Mouse (Mus musculus) hindbrain, embryonic 14.5 days (tissue): Measurements from ENCODE around the gene Hsp90b1. TPM values are rescaled to one million over a fixed set of nuclear protein-coding genes. Genes with fewer than 3 reads are reported as not detected.
"Not testable (repeated sequence)": the region's sequence is repeated elsewhere in the genome, so short reads cannot be mapped to it uniquely, and the experiment has no call there.

ENCODE experiments used
- ATAC-seq: fragments of 200-750 bp; cut with Nextera tagmentation; 2 replicates; pipeline ENCODE4 v1.8.0; 2017; ENCODE audit warnings: moderate number of reproducible peaks, mild to moderate bottlenecking, moderate TSS enrichment, moderate library complexity; ENCODE audit not compliant: low FRiP score
- DNase-seq: peaks from one replicate; pipeline ENCODE4 v3.0.0-alpha.2; 2015; ENCODE audit warnings: low spot score
- H3K27ac ChIP-seq: fragments of 300-500 bp; sonication (generic); 2 replicates; pipeline ENCODE4 v1.5.1; 2014; ENCODE audit warnings: mild to moderate bottlenecking, moderate library complexity
- H3K27me3 ChIP-seq: fragments of 300-500 bp; sonication (generic); 2 replicates; pipeline ENCODE4 v1.6.1; 2014; ENCODE audit warnings: mild to moderate bottlenecking, low read length, mixed read lengths; ENCODE audit not compliant: control insufficient read depth, insufficient read depth
- H3K36me3 ChIP-seq: fragments of 300-500 bp; sonication (generic); replicated peaks from 2 replicates; pipeline ENCODE4 v1.6.1; 2014; ENCODE audit not compliant: control insufficient read depth, insufficient read depth
- H3K4me1 ChIP-seq: fragments of 300-500 bp; sonication (generic); replicated peaks from 2 replicates; pipeline ENCODE4 v1.6.1; 2014; ENCODE audit warnings: antibody characterized with exemption, low read length, mixed read lengths; ENCODE audit not compliant: control insufficient read depth, insufficient read depth
- H3K4me2 ChIP-seq: fragments of 300-500 bp; sonication (generic); replicated peaks from 2 replicates; pipeline ENCODE4 v1.6.1; 2014; ENCODE audit warnings: mild to moderate bottlenecking, moderate library complexity
- H3K4me3 ChIP-seq: fragments of 300-500 bp; sonication (generic); replicated peaks from 2 replicates; pipeline ENCODE4 v1.5.1; 2014; ENCODE audit warnings: mild to moderate bottlenecking, low read length
- H3K9ac ChIP-seq: fragments of 300-500 bp; sonication (generic); 2 replicates; pipeline ENCODE4 v1.6.1; 2014
- H3K9me3 ChIP-seq: fragments of 300-500 bp; sonication (generic); 2 replicates; pipeline ENCODE4 v1.6.1; 2016; ENCODE audit warnings: low read length; ENCODE audit not compliant: control insufficient read depth
- WGBS: fragments of 180-500 bp; shearing (Covaris S2); extraction: QIAGEN DNeasy Blood & Tissue Kit; methylation state at CpG from one replicate; pipeline ENCODE4 v1.1.7; 2014; 5-methylcytosine and 5-hydroxymethylcytosine counted together
- polyA plus RNA-seq: library from polyadenylated mRNA; unstranded; fragments of >200 nt; fragmentation: Nextera tagmentation; extraction: Ambion mirVana; gene quantifications from 2 replicates; pipeline ENCODE4 v1.2.1, GENCODE M21; 2014

The Hsp90b1 gene
- polyA plus RNA-seq, 1 experiment from 2014 or later: 252 TPM

GRCm38 (mm10) chr10:86707134-86707533 lies 1.8 kb upstream of the Hsp90b1 start:
- Histone ChIP-seq H3K27ac (no peak overlapping the region), H3K27me3 (no peaks in the 10 kb centered on the region), H3K4me2 (no peak overlapping the region; the same call in 1 of the 2 replicates), H3K4me3 (no peak overlapping the region; the same call in 1 of the 2 replicates), H3K4me1 (peaks cover 24% of the 10 kb centered on the region), H3K9me3 (no peaks in the 10 kb centered on the region), H3K9ac (0 out of 2 replicates have a peak overlapping the region, but pooled peaks have one; percentile 67), H3K36me3 (peaks cover 20% of the 10 kb centered on the region)
- ATAC-seq (no peak), DNase-seq (no peak)
- 96% methylated on average over 3 of the region's 3 CpGs for WGBS

GRCm38 (mm10) chr10:86705922-86706752 lies 828 bp upstream of the Hsp90b1 start:
- H3K4me2 ChIP-seq: peak overlapping the region; percentile 69
- peak; percentile 90 for ATAC-seq
- peaks cover 29% of the 10 kb centered on the region for H3K36me3 ChIP-seq
- peaks cover 25% of the 10 kb centered on the region for H3K4me1 ChIP-seq
- H3K27ac ChIP-seq: peak overlapping the region; percentile 92
- peak overlapping the region; percentile 67 for H3K9ac ChIP-seq
- no peaks in the 10 kb centered on the region for H3K27me3 ChIP-seq
- peak; percentile 96 for DNase-seq
- peak overlapping the region; percentile 85 for H3K4me3 ChIP-seq
- H3K9me3 ChIP-seq: no peaks in the 10 kb centered on the region
- 4% methylated on average over 33 of the region's 33 CpGs for WGBS

- Histone ChIP-seq H3K4me1 (peaks cover 37% of the 10 kb centered on the region), H3K27me3 (no peaks in the 10 kb centered on the region), H3K4me2 (peak overlapping the region; percentile 89), H3K4me3 (peak overlapping the region; percentile 85), H3K9me3 (no peaks in the 10 kb centered on the region), H3K27ac (peak overlapping the region; percentile 85), H3K9ac (peak overlapping the region; percentile 93), H3K36me3 (peaks cover 44% of the 10 kb centered on the region)
- ATAC-seq (no peak; the same call in 1 of the 2 replicates), DNase-seq (no peak)
- under 1% methylated on average over 33 of the region's 33 CpGs for WGBS
Observed at GRCm38 (mm10) chr10:86704589-86705191, 619 bp downstream of the Hsp90b1 start.

DNA sequence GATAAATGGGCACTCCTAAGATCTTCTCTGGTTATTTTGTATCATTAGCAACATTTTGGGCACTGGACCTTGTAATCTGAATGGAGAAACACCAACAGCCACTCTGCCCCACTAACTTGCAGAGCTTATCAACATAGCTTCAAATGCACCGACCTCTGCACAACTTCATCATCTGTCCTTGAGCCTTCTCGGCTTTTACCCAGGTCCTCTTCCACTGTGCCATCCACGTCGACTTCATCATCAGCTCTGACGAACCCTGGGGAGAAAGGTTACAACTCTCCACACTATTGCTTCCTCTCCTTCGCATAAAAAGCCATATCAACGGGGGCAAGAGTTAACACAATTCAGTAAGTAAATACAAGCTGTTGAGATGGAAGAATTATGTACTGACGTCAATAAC lies 1.2 kb downstream of the Hsp90b1 start:
- H3K4me3 ChIP-seq: peak overlapping the region; percentile 85
- WGBS: 6% methylated on average over 8 of the region's 8 CpGs
- H3K4me1 ChIP-seq: peaks cover 37% of the 10 kb centered on the region
- peak overlapping the region; percentile 93 for H3K9ac ChIP-seq
- DNase-seq (no peak), ATAC-seq (no peak)
- H3K36me3 ChIP-seq: peaks cover 49% of the 10 kb centered on the region
- H3K27me3 ChIP-seq: no peaks in the 10 kb centered on the region
- H3K9me3 ChIP-seq: no peaks in the 10 kb centered on the region
- peak overlapping the region; percentile 89 for H3K4me2 ChIP-seq
- no peak overlapping the region for H3K27ac ChIP-seq

- 78% methylated on average over 4 of the region's 4 CpGs for WGBS
- ATAC-seq (no peak), DNase-seq (no peak)
- peak overlapping the region; percentile 89 for H3K4me2 ChIP-seq
- no peaks in the 10 kb centered on the region for H3K27me3 ChIP-seq
- H3K36me3 ChIP-seq: peaks cover 55% of the 10 kb centered on the region
- peak overlapping the region; percentile 93 for H3K9ac ChIP-seq
- peaks cover 37% of the 10 kb centered on the region for H3K4me1 ChIP-seq
- H3K27ac ChIP-seq: no peak overlapping the region
- peak overlapping the region; percentile 85 for H3K4me3 ChIP-seq
- H3K9me3 ChIP-seq: no peaks in the 10 kb centered on the region
Observed at GRCm38 (mm10) chr10:86703375-86703774, 1.9 kb downstream of the Hsp90b1 start.

DNA sequence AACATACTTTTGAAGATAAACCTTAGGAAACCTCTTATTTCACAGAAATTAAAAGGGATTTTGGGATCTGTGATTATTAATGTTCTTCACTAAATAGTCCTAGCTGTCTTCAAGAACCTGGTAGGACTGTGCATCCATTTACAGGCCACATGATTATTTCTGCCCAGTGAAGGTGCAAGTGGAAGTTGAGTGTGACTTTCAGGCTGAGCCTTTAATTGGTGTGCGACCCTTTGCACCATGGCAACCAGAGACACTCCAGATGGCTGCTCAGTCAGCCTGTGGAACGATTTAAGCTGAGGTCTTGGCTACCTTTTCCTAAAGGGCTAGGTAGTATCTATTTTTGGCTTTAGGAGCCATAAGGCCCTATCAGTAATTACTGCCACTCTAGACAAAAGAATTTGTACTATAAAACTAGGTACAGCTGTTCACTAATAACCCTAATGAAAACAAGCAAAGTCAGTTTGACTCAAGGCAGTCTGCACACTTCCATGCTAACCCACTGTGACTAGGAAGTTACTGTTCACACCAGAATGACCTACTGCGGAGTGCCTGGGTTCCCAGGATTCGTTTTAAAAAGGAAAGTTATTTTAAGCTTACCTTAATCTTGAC lies 2.9 kb downstream of the Hsp90b1 start:
- H3K9me3 ChIP-seq: no peaks in the 10 kb centered on the region
- no peak overlapping the region for H3K27ac ChIP-seq
- H3K4me2 ChIP-seq: no peak overlapping the region
- ATAC-seq (no peak), DNase-seq (no peak)
- H3K27me3 ChIP-seq: no peaks in the 10 kb centered on the region
- peak overlapping the region; percentile 93; the same call in 1 of the 2 replicates for H3K9ac ChIP-seq
- peaks cover 37% of the 10 kb centered on the region for H3K4me1 ChIP-seq
- peaks cover 64% of the 10 kb centered on the region for H3K36me3 ChIP-seq
- H3K4me3 ChIP-seq: no peak overlapping the region
- WGBS: 61% methylated on average over 4 of the region's 4 CpGs

DNA sequence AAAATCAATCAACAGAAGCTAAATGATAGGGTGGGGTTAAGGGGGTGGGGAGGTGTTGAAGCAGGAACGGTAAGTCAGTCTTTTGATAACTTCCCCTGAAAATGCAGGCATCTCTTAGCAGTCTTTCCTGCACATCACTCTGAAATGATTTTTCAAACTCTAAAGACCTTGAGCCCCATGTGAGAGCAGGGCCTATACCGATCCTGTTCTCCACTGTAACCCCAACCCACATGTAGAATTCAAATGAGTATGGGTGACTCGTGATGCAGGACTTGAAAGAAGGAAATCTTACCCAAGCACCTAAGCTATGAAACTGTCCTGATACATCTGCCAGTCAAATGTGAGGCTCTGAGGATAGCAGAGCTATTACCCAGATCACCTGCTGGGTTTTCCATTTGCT lies 4.3 kb downstream of the Hsp90b1 start:
- Histone ChIP-seq H3K9me3 (no peaks in the 10 kb centered on the region), H3K4me2 (no peak overlapping the region), H3K4me3 (no peak overlapping the region), H3K9ac (no peak overlapping the region), H3K27me3 (no peaks in the 10 kb centered on the region), H3K4me1 (peaks cover 37% of the 10 kb centered on the region), H3K36me3 (peaks cover 73% of the 10 kb centered on the region), H3K27ac (no peak overlapping the region)
- ATAC-seq: no peak
- 67% methylated on average over 3 of the region's 3 CpGs for WGBS
- DNase-seq: no peak

- no peaks in the 10 kb centered on the region for H3K27me3 ChIP-seq
- DNase-seq: no peak
- no peak overlapping the region for H3K4me3 ChIP-seq
- peaks cover 80% of the 10 kb centered on the region for H3K36me3 ChIP-seq
- H3K4me2 ChIP-seq: 0 out of 2 replicates have a peak overlapping the region, but pooled peaks have one; percentile 1
- no peaks in the 10 kb centered on the region for H3K9me3 ChIP-seq
- no peak overlapping the region for H3K9ac ChIP-seq
- 75% methylated on average over 3 of the region's 3 CpGs for WGBS
- no peak for ATAC-seq
- H3K4me1 ChIP-seq: peaks cover 37% of the 10 kb centered on the region
- H3K27ac ChIP-seq: no peak overlapping the region
Observed at GRCm38 (mm10) chr10:86700251-86700650, 5.1 kb downstream of the Hsp90b1 start.

DNA sequence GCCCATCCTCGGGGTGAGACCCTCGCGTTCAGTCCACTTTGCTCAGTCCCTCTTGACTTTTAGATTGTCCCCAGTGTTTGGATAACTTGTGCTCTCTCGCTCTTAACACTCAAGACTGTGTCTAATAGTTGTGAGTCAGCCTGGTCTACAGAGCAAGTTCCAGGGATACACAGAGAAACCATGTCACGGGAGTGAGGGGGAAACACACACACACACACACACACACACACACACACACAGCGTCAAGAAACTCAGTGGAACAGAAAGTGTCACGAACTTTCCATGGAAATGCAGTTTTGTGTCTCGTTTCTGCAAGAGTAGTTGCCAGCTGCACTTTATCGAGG lies 19.3 kb downstream of the Hsp90b1 start:
- not testable (repeated sequence) for H3K27ac ChIP-seq, H3K9me3 ChIP-seq, H3K27me3 ChIP-seq, DNase-seq, H3K4me1 ChIP-seq, ATAC-seq
- H3K4me2 ChIP-seq: peak overlapping the region; percentile 77
- H3K4me3 ChIP-seq: peak overlapping the region; percentile 71
- 31% methylated on average over 8 of the region's 9 CpGs for WGBS
- H3K9ac ChIP-seq: peak overlapping the region; percentile 85
- peaks cover 15% of the 10 kb centered on the region for H3K36me3 ChIP-seq
